Mouse (Mus musculus): ENCODE results near the gene Dennd5b.

DNA sequence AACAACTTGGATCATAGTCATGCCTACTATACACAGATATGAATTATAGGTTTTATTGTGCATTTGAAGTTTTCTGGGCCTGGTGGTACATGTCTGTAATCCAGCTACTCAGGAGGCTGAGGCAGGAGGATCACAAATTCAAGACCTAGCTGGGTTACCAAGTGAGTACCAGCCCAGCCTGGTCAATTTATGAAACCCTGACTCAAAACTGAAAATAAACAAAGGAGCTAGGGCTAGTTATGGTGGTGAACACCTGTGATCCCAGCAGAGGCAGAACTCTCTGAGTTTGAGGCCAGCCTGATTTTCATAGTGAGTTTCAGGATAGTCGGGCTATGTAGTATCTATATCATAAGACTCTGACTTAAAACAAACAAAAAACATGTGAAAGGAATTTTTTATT, 4.2 kb downstream of the Dennd5b start:
- no peak for TF ChIP-seq CTCF (IDR thresholded peaks at IDR 0.05; ENCODE audit: low read depth, low read length)
- TF ChIP-seq POLR2A (IDR thresholded peaks at IDR 0.05; ENCODE audit: extremely low read depth, insufficient read depth, low read length) = no peak
